Mouse (Mus musculus): Measurements from ENCODE around the gene Klhl12.
"Not testable (repeated sequence)": the region's sequence is repeated elsewhere in the genome, so short reads cannot be mapped to it uniquely, and the experiment has no call there.

- not testable (repeated sequence) for TF ChIP-seq CTCF (IDR thresholded peaks at IDR 0.05; ENCODE audit: low read depth, low read length); POLR2A (IDR thresholded peaks at IDR 0.05; ENCODE audit: borderline replicate concordance, low read depth, low read length)
Observed at GRCm38 (mm10) chr1:134533710-134534109, 78.4 kb downstream of the Klhl12 start.
